Mouse (Mus musculus): ENCODE measurements around the gene Gm42906. TPM values are rescaled to one million over a fixed set of nuclear protein-coding genes. Genes with fewer than 3 reads are reported as not detected.

The Gm42906 gene
- polyA plus RNA-seq, 2 experiments: not detected

GRCm38 (mm10) chr5:151059352-151059751 is 368.6 kb downstream of the Gm42906 start:
- ATAC-seq (ENCODE audit: low FRiP score, low read depth): no peak
- peaks cover 6% of the 10 kb centered on the region for H3K9me3 ChIP-seq (ENCODE audit: control insufficient read depth, low read length)
- H3K4me1 ChIP-seq (ENCODE audit: control insufficient read depth, insufficient read depth, low read length): peaks cover 17% of the 10 kb centered on the region
- H3K4me2 ChIP-seq (replicated peaks; ENCODE audit: low read depth, low read length, severe bottlenecking): no peak overlapping the region
- peaks cover 20% of the 10 kb centered on the region for H3K36me3 ChIP-seq (ENCODE audit: control insufficient read depth, insufficient read depth, low read length)
- no peak for TF ChIP-seq POLR2A (IDR thresholded peaks at IDR 0.05; ENCODE audit: borderline replicate concordance, extremely low read depth, insufficient read depth, insufficient read length)
- no peak overlapping the region for H3K9ac ChIP-seq (ENCODE audit: low read depth, low read length, severe bottlenecking)
- H3K27ac ChIP-seq (replicated peaks; ENCODE audit: low read depth, low read length): no peak overlapping the region
- no peak for DNase-seq (ENCODE audit: low spot score)
- H3K27me3 ChIP-seq (ENCODE audit: control insufficient read depth, insufficient read depth, low read length): no peaks in the 10 kb centered on the region
- WGBS: 79% methylated on average over 10 of the region's 10 CpGs
- H3K4me3 ChIP-seq (replicated peaks; ENCODE audit: low read length): no peak overlapping the region

DNA sequence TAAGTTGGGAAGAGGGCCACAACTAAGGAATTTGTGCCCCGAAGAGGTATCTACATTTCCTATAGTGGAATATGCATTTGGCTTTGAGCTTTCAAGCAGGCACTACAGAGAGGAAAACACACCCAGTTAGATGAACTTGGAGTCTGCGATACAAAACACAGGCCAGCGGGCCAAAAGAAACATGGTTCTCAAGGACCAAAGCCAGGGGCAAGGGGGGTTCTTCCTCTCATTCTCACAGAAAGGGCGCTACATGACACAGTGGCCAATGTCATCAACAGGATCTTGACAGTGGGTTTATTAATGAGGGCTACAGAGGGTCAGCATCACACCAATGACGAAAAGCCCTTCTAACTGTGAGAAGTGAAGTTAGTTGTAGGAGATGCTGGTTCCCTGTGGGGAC is 370.2 kb downstream of the Gm42906 start:
- Histone ChIP-seq H3K36me3 (ENCODE audit: control insufficient read depth, insufficient read depth, low read length) (peaks cover 16% of the 10 kb centered on the region), H3K27ac (replicated peaks; ENCODE audit: low read depth, low read length) (no peak overlapping the region), H3K4me1 (ENCODE audit: control insufficient read depth, insufficient read depth, low read length) (peaks cover 17% of the 10 kb centered on the region), H3K9me3 (ENCODE audit: control insufficient read depth, low read length) (peaks cover 6% of the 10 kb centered on the region), H3K4me2 (replicated peaks; ENCODE audit: low read depth, low read length, severe bottlenecking) (no peak overlapping the region), H3K9ac (ENCODE audit: low read depth, low read length, severe bottlenecking) (no peak overlapping the region), H3K4me3 (replicated peaks; ENCODE audit: low read length) (no peak overlapping the region), H3K27me3 (ENCODE audit: control insufficient read depth, insufficient read depth, low read length) (no peaks in the 10 kb centered on the region)
- no peak for TF ChIP-seq POLR2A (IDR thresholded peaks at IDR 0.05; ENCODE audit: borderline replicate concordance, extremely low read depth, insufficient read depth, insufficient read length)
- WGBS: 88% methylated on average over 5 of the region's 5 CpGs
- ATAC-seq (ENCODE audit: low FRiP score, low read depth) (no peak), DNase-seq (ENCODE audit: low spot score) (no peak)

GRCm38 (mm10) chr5:151056920-151057294 is 371.1 kb downstream of the Gm42906 start:
- H3K27me3 ChIP-seq (ENCODE audit: control insufficient read depth, insufficient read depth, low read length): no peaks in the 10 kb centered on the region
- ATAC-seq (ENCODE audit: low FRiP score, low read depth) (peak; percentile 44; the same call in 1 of the 2 replicates), DNase-seq (ENCODE audit: low spot score) (no peak)
- H3K9ac ChIP-seq (ENCODE audit: low read depth, low read length, severe bottlenecking): no peak overlapping the region
- H3K4me2 ChIP-seq (replicated peaks; ENCODE audit: low read depth, low read length, severe bottlenecking): no peak overlapping the region
- H3K36me3 ChIP-seq (ENCODE audit: control insufficient read depth, insufficient read depth, low read length): peaks cover 16% of the 10 kb centered on the region
- no peak for TF ChIP-seq POLR2A (IDR thresholded peaks at IDR 0.05; ENCODE audit: borderline replicate concordance, extremely low read depth, insufficient read depth, insufficient read length)
- peaks cover 2% of the 10 kb centered on the region for H3K9me3 ChIP-seq (ENCODE audit: control insufficient read depth, low read length)
- H3K27ac ChIP-seq (replicated peaks; ENCODE audit: low read depth, low read length): no peak overlapping the region
- no peak overlapping the region for H3K4me3 ChIP-seq (replicated peaks; ENCODE audit: low read length)
- 72% methylated on average over 6 of the region's 6 CpGs for WGBS
- peaks cover 17% of the 10 kb centered on the region for H3K4me1 ChIP-seq (ENCODE audit: control insufficient read depth, insufficient read depth, low read length)

DNA sequence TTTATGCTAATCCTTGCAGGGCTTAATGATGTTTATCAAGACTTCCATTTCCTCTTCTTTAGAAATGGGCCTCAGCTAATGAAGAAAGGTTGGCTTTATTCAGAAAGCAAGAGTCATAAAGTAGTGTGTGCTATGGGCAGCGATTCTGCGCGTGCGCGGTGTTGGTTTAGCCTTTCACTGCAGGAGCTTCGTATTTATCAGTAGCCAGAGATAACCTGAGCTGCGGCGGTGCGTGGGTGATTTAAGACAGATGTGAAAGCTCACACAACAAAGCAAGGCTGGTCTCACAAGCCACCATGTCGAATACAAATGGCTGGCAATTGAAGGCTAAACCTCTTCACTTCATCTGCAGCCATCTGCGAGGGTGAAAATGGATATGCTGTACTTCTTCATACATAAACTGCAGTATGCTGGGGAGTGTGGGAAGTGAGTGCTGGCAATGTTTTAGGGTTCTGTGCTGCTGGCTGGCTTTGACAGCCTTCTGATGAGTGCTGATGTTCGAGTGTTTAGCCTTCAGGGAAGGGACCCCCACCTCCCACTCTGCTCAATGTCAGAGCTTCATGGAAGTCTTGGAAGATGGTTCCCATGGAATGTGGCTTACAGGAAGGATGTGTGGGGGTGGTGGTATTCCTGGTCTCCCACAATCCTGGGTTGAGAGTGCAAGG is 371.6 kb downstream of the Gm42906 start:
- 55% methylated on average over 12 of the region's 12 CpGs for WGBS

DNA sequence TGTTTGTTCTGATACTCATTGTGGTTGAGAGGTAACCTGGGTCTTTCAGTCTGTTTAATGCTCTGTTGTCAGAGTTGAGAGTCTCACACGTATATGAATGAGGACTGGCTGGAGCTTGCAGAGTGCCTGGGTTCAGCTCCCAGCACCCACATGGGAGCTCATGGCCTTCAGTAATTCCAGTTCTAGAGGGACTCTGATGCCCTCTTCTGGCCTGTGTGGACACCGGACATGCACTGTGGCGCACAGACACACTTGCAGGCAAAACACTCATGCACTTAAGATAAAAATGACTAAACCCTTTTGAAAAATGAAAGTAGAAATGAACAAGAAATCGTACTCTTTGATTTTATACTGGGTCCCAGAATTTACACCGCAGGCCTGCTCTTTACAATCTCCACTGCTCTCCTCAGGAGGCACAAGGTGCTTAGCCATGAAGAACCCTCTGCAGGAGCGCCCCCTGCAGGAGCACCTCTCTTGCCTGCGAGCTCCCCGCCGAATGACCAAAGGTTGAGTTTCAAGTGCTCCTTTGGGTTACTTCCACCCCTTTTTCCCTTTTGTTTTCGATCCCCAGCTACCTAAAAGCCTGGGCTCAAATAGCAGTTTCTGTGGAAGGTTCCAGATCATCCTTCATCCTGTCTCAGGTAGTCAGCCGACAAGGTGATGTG is 372.4 kb downstream of the Gm42906 start:
- WGBS: 94% methylated on average over 11 of the region's 11 CpGs
- H3K27ac ChIP-seq (replicated peaks; ENCODE audit: low read depth, low read length): no peak overlapping the region
- H3K9me3 ChIP-seq (ENCODE audit: control insufficient read depth, low read length): no peaks in the 10 kb centered on the region
- TF ChIP-seq POLR2A (IDR thresholded peaks at IDR 0.05; ENCODE audit: borderline replicate concordance, extremely low read depth, insufficient read depth, insufficient read length): no peak
- no peak overlapping the region for H3K4me3 ChIP-seq (replicated peaks; ENCODE audit: low read length)
- ATAC-seq (ENCODE audit: low FRiP score, low read depth) (no peak), DNase-seq (ENCODE audit: low spot score) (no peak)
- H3K4me2 ChIP-seq (replicated peaks; ENCODE audit: low read depth, low read length, severe bottlenecking): no peak overlapping the region
- peaks cover 18% of the 10 kb centered on the region for H3K36me3 ChIP-seq (ENCODE audit: control insufficient read depth, insufficient read depth, low read length)
- H3K9ac ChIP-seq (ENCODE audit: low read depth, low read length, severe bottlenecking): no peak overlapping the region
- H3K4me1 ChIP-seq (ENCODE audit: control insufficient read depth, insufficient read depth, low read length): peaks cover 15% of the 10 kb centered on the region
- no peaks in the 10 kb centered on the region for H3K27me3 ChIP-seq (ENCODE audit: control insufficient read depth, insufficient read depth, low read length)

More for the DNA sequence above, 371.6 kb downstream of the Gm42906 start:
- TF ChIP-seq POLR2A (IDR thresholded peaks at IDR 0.05; ENCODE audit: borderline replicate concordance, extremely low read depth, insufficient read depth, insufficient read length): no peak
- Histone ChIP-seq H3K27ac (replicated peaks; ENCODE audit: low read depth, low read length) (no peak overlapping the region), H3K36me3 (ENCODE audit: control insufficient read depth, insufficient read depth, low read length) (peaks cover 15% of the 10 kb centered on the region), H3K27me3 (ENCODE audit: control insufficient read depth, insufficient read depth, low read length) (no peaks in the 10 kb centered on the region), H3K4me2 (replicated peaks; ENCODE audit: low read depth, low read length, severe bottlenecking) (no peak overlapping the region), H3K9me3 (ENCODE audit: control insufficient read depth, low read length) (no peaks in the 10 kb centered on the region), H3K9ac (ENCODE audit: low read depth, low read length, severe bottlenecking) (no peak overlapping the region), H3K4me1 (ENCODE audit: control insufficient read depth, insufficient read depth, low read length) (peaks cover 17% of the 10 kb centered on the region), H3K4me3 (replicated peaks; ENCODE audit: low read length) (no peak overlapping the region)
- DNase-seq (ENCODE audit: low spot score) (no peak), ATAC-seq (ENCODE audit: low FRiP score, low read depth) (no peak)
